Mouse (Mus musculus): ENCODE measurements around the gene Sec31a. TPM values are rescaled to one million over a fixed set of nuclear protein-coding genes. Genes with fewer than 3 reads are reported as not detected.

The Sec31a gene
- polyA plus RNA-seq, 1 experiment = 30.4 TPM

GRCm38 (mm10) chr5:100317842-100318241, 98.2 kb downstream of the Sec31a start:
- Histone ChIP-seq H3K4me1 (ENCODE audit: control insufficient read depth, insufficient read depth, low read length) (no peaks in the 10 kb centered on the region), H3K27ac (ENCODE audit: control insufficient read depth, insufficient read depth, low read depth, low read length, poor library complexity) (no peak overlapping the region), H3K4me3 (replicated peaks; ENCODE audit: control insufficient read depth, low read depth, low read length) (no peak overlapping the region)
- 75% methylated on average over 7 of the region's 7 CpGs for WGBS
- no peak for TF ChIP-seq CTCF (IDR thresholded peaks at IDR 0.05; ENCODE audit: control insufficient read depth, insufficient read depth, low read length)
- no peak for TF ChIP-seq POLR2A (IDR thresholded peaks at IDR 0.05; ENCODE audit: borderline replicate concordance, control insufficient read depth, low read depth, low read length)

GRCm38 (mm10) chr5:100317010-100317409, 99.0 kb downstream of the Sec31a start:
- TF ChIP-seq POLR2A (IDR thresholded peaks at IDR 0.05; ENCODE audit: borderline replicate concordance, control insufficient read depth, low read depth, low read length) = no peak
- TF ChIP-seq CTCF (IDR thresholded peaks at IDR 0.05; ENCODE audit: control insufficient read depth, insufficient read depth, low read length) = no peak
- WGBS = 86% methylated on average over 18 of the region's 18 CpGs
- no peak overlapping the region for H3K4me3 ChIP-seq (replicated peaks; ENCODE audit: control insufficient read depth, low read depth, low read length)
- no peaks in the 10 kb centered on the region for H3K4me1 ChIP-seq (ENCODE audit: control insufficient read depth, insufficient read depth, low read length)
- H3K27ac ChIP-seq (ENCODE audit: control insufficient read depth, insufficient read depth, low read depth, low read length, poor library complexity) = no peak overlapping the region

- TF ChIP-seq POLR2A (IDR thresholded peaks at IDR 0.05; ENCODE audit: borderline replicate concordance, control insufficient read depth, low read depth, low read length) = no peak
- 50% methylated on average over 3 of the region's 3 CpGs for WGBS
- Histone ChIP-seq H3K4me1 (ENCODE audit: control insufficient read depth, insufficient read depth, low read length) (no peaks in the 10 kb centered on the region), H3K4me3 (replicated peaks; ENCODE audit: control insufficient read depth, low read depth, low read length) (no peak overlapping the region), H3K27ac (ENCODE audit: control insufficient read depth, insufficient read depth, low read depth, low read length, poor library complexity) (no peak overlapping the region)
Observed at GRCm38 (mm10) chr5:100315646-100316045, 100.4 kb downstream of the Sec31a start.

GRCm38 (mm10) chr5:100312391-100312790, 103.6 kb downstream of the Sec31a start:
- Histone ChIP-seq H3K27ac (ENCODE audit: control insufficient read depth, insufficient read depth, low read depth, low read length, poor library complexity) (no peak overlapping the region), H3K4me3 (replicated peaks; ENCODE audit: control insufficient read depth, low read depth, low read length) (no peak overlapping the region), H3K4me1 (ENCODE audit: control insufficient read depth, insufficient read depth, low read length) (no peaks in the 10 kb centered on the region; the same call in 1 of the 2 replicates)
- TF ChIP-seq POLR2A (IDR thresholded peaks at IDR 0.05; ENCODE audit: borderline replicate concordance, control insufficient read depth, low read depth, low read length) = no peak
- no peak for TF ChIP-seq CTCF (IDR thresholded peaks at IDR 0.05; ENCODE audit: control insufficient read depth, insufficient read depth, low read length)
- 72% methylated on average over 5 of the region's 5 CpGs for WGBS

Other genes starting within 250 kb of the Sec31a start
- 6.8 and 12.5 TPM in 2 replicates for gene Lin54, start 84.4 kb upstream of the Sec31a start, polyA plus RNA-seq (2011; ENCODE audit: insufficient read depth, insufficient read length, low replicate concordance, missing spikeins)
- gene Cops4, start 102.1 kb upstream of the Sec31a start, polyA plus RNA-seq (2011; ENCODE audit: insufficient read depth, insufficient read length, low replicate concordance, missing spikeins) = 26.8 and 45.5 TPM in 2 replicates
- gene Plac8, start 156.0 kb upstream of the Sec31a start, polyA plus RNA-seq (2011; ENCODE audit: insufficient read depth, insufficient read length, low replicate concordance, missing spikeins) = 49.3 and 141 TPM in 2 replicates